Mouse (Mus musculus) small intestine, adult 2 months (tissue): ENCODE data around the gene Zscan20.

Source experiments
- CTCF ChIP-seq: fragments of 200-500 bp; IDR thresholded peaks from 2 replicates; pipeline ENCODE4 v1.5.1; 2012; ENCODE audit warnings: low read depth, mild to moderate bottlenecking, control low read depth, inconsistent platforms, low read length, moderate library complexity, mixed read lengths; ENCODE audit not compliant: insufficient replicate concordance, insufficient read length; ENCODE audit errors: extremely low read depth
- POLR2A ChIP-seq: fragments of 200-500 bp; IDR thresholded peaks from 2 replicates; pipeline ENCODE4 v1.6.1; 2012; ENCODE audit warnings: low read depth, mild to moderate bottlenecking, control low read depth, inconsistent platforms, low read length, moderate library complexity

DNA sequence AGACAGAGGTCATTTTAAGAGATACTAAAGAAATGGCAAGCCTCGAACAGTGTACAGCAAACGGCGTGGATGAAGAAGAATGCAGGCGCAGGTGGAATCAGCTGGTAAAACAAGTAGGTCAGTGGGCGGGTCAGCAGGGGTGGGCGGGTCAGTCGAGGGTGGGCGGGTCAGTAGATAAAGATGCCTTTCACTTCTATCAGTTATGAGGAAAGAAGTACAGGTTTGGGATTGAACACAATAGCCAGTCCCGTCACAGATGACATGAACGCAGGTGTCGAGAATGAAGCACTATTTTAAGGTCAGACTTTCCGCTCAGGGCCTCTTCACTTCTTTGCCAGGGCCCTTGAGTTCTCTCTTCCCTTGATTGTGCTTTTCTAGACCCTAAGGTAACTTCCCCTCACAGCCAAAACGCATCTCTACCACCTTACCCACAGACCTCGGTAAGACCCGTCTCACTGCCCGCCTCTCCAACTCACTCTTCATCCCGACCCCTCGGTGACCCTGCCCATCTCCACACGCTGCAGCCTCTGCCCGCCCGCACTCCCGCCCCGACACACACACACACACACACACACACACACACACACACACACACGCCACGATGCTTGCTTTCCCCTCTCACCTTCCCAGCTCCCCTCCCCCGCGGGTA is 498 bp downstream of the Zscan20 start:
- TF ChIP-seq CTCF (no peak), POLR2A (no peak)
